Mouse (Mus musculus): Measurements from ENCODE around the gene Pik3cg.

- TF ChIP-seq TAL1 (IDR thresholded peaks at IDR 0.05; ENCODE audit: low read length) = no peak
- TF ChIP-seq GATA1 (IDR thresholded peaks at IDR 0.05; ENCODE audit: low read length) = no peak
Observed at GRCm38 (mm10) chr12:32233871-32234270, 25.4 kb upstream of the Pik3cg start.
